Mouse (Mus musculus) E14TG2a.4 (cell line): Measurements from ENCODE around the gene Olfr693.

Source experiments
- CTCF ChIP-seq: conservative IDR thresholded peaks from 2 replicates; pipeline ENCODE4 v1.5.1; 2014; ENCODE audit warnings: low read length
- NANOG ChIP-seq: IDR thresholded peaks from 2 replicates; pipeline ENCODE4 v1.6.1; 2014; ENCODE audit warnings: borderline replicate concordance, low read length, mixed read lengths

- TF ChIP-seq CTCF = no peak
- TF ChIP-seq NANOG = no peak
Measured at GRCm38 (mm10) chr7:106652344-106652652, 28.1 kb downstream of the Olfr693 start.
